Mouse (Mus musculus) c-Kit-positive CD71-positive TER-119-positive erythroid progenitor cells, embryonic 14.5 days (primary cell): ENCODE data around the gene Trim9.

Experiments
- DNase-seq: peaks from one replicate; pipeline ENCODE4 v3.0.0-alpha.2; 2013; ENCODE audit warnings: low spot score

Gene Trim9

GRCm38 (mm10) chr12:70347202-70347841 is at the start of gene Trim9:
TSS of gene Trim9 (minus strand) at chr12:70347614.
- peak; percentile 62 for DNase-seq

- DNase-seq = no peak
Measured at GRCm38 (mm10) chr12:70395061-70395460, 47.6 kb upstream of the Trim9 start.

GRCm38 (mm10) chr12:70391236-70391635 is 43.8 kb upstream of the Trim9 start:
- DNase-seq = no peak

GRCm38 (mm10) chr12:70374976-70375375 is 27.6 kb upstream of the Trim9 start:
- no peak for DNase-seq

GRCm38 (mm10) chr12:70372874-70373273 is 25.5 kb upstream of the Trim9 start:
- no peak for DNase-seq

- DNase-seq = no peak
Measured at GRCm38 (mm10) chr12:70369348-70369747, 21.9 kb upstream of the Trim9 start.

GRCm38 (mm10) chr12:70368820-70369219 is 21.4 kb upstream of the Trim9 start:
- DNase-seq = no peak

GRCm38 (mm10) chr12:70367326-70368248 is 20.2 kb upstream of the Trim9 start:
- DNase-seq = no peak

GRCm38 (mm10) chr12:70363016-70363415 is 15.6 kb upstream of the Trim9 start:
- DNase-seq = no peak

GRCm38 (mm10) chr12:70360276-70360675 is 12.9 kb upstream of the Trim9 start:
- no peak for DNase-seq

GRCm38 (mm10) chr12:70359443-70359842 is 12.0 kb upstream of the Trim9 start:
- no peak for DNase-seq

- no peak for DNase-seq
Measured at GRCm38 (mm10) chr12:70354926-70355325, 7.5 kb upstream of the Trim9 start.

- DNase-seq = no peak
Measured at GRCm38 (mm10) chr12:70350490-70350889, 3.1 kb upstream of the Trim9 start.

GRCm38 (mm10) chr12:70349788-70350187 is 2.4 kb upstream of the Trim9 start:
- no peak for DNase-seq

- DNase-seq = no peak
Measured at GRCm38 (mm10) chr12:70348026-70348425, 612 bp upstream of the Trim9 start.

- DNase-seq = no peak
Measured at GRCm38 (mm10) chr12:70346139-70347026, 1.0 kb downstream of the Trim9 start.

GRCm38 (mm10) chr12:70345531-70346138 is 1.8 kb downstream of the Trim9 start:
- no peak for DNase-seq

GRCm38 (mm10) chr12:70335176-70335575 is 12.2 kb downstream of the Trim9 start:
- no peak for DNase-seq

GRCm38 (mm10) chr12:70333253-70333805 is 14.1 kb downstream of the Trim9 start:
- DNase-seq = no peak

GRCm38 (mm10) chr12:70329059-70329458 is 18.4 kb downstream of the Trim9 start:
- no peak for DNase-seq

GRCm38 (mm10) chr12:70326956-70327355 is 20.5 kb downstream of the Trim9 start:
- DNase-seq = no peak
